Mouse (Mus musculus) midbrain, embryonic 12.5 days (tissue): ENCODE results near the gene Gm10300. TPM values are rescaled to one million over a fixed set of nuclear protein-coding genes. Genes with fewer than 3 reads are reported as not detected.
A peak's percentile ranks its signal among the peaks of the same experiment; 100 is the strongest.

Source experiments
- ATAC-seq: fragments of 200-750 bp; cut with Nextera tagmentation; 2 replicates; pipeline ENCODE4 v1.8.0; 2017; ENCODE audit warnings: low read depth, moderate TSS enrichment, moderate library complexity; ENCODE audit not compliant: low FRiP score
- H3K27ac ChIP-seq: fragments of 300-500 bp; sonication (generic); replicated peaks from 2 replicates; pipeline ENCODE4 v1.5.1; 2016; ENCODE audit warnings: mild to moderate bottlenecking
- H3K27me3 ChIP-seq: fragments of 300-500 bp; sonication (generic); 2 replicates; pipeline ENCODE4 v1.6.1; 2016; ENCODE audit warnings: mild to moderate bottlenecking
- H3K36me3 ChIP-seq: fragments of 300-500 bp; sonication (generic); 2 replicates; pipeline ENCODE4 v1.6.1; 2016
- H3K4me1 ChIP-seq: fragments of 300-500 bp; sonication (generic); 2 replicates; pipeline ENCODE4 v1.6.1; 2016
- H3K4me2 ChIP-seq: fragments of 300-500 bp; sonication (generic); replicated peaks from 2 replicates; pipeline ENCODE4 v1.6.1; 2016; ENCODE audit warnings: mild to moderate bottlenecking, moderate library complexity
- H3K4me3 ChIP-seq: fragments of 300-500 bp; sonication (generic); 2 replicates; pipeline ENCODE4 v1.5.1; 2016; ENCODE audit warnings: mild to moderate bottlenecking
- H3K9ac ChIP-seq: fragments of 300-500 bp; sonication (generic); replicated peaks from 2 replicates; pipeline ENCODE4 v1.6.1; 2016; ENCODE audit warnings: mild to moderate bottlenecking, moderate library complexity
- H3K9me3 ChIP-seq: fragments of 300-500 bp; sonication (generic); 2 replicates; pipeline ENCODE4 v1.6.1; 2016; ENCODE audit warnings: mild to moderate bottlenecking
- WGBS: fragments of 180-500 bp; shearing (Covaris S2); methylation state at CpG from one replicate; pipeline ENCODE4 v1.1.7; 2016; 5-methylcytosine and 5-hydroxymethylcytosine counted together
- polyA plus RNA-seq: library from polyadenylated mRNA; unstranded; fragments of >200 nt; fragmentation: Nextera tagmentation; extraction: Ambion mirVana; gene quantifications from 2 replicates; pipeline ENCODE4 v1.2.1, GENCODE M21; 2016

Gene Gm10300
- polyA plus RNA-seq, 1 experiment from 2014 or later, result 0.15 TPM

GRCm38 (mm10) chr4:132095043-132095442 lies 20.5 kb downstream of the Gm10300 start:
- Histone ChIP-seq H3K27ac (no peak overlapping the region), H3K4me3 (no peak overlapping the region), H3K27me3 (no peaks in the 10 kb centered on the region), H3K36me3 (no peaks in the 10 kb centered on the region), H3K4me1 (no peaks in the 10 kb centered on the region), H3K4me2 (no peak overlapping the region), H3K9ac (no peak overlapping the region), H3K9me3 (no peaks in the 10 kb centered on the region)
- 71% methylated on average over 7 of the region's 7 CpGs for WGBS
- ATAC-seq, result no peak

- no peaks in the 10 kb centered on the region for H3K9me3 ChIP-seq
- H3K9ac ChIP-seq, result no peak overlapping the region
- no peak for ATAC-seq
- WGBS, result 70% methylated on average over 5 of the region's 5 CpGs
- H3K36me3 ChIP-seq, result no peaks in the 10 kb centered on the region
- H3K27me3 ChIP-seq, result no peaks in the 10 kb centered on the region
- no peak overlapping the region for H3K4me3 ChIP-seq
- no peak overlapping the region for H3K4me2 ChIP-seq
- H3K27ac ChIP-seq, result no peak overlapping the region
- no peaks in the 10 kb centered on the region for H3K4me1 ChIP-seq
Observed at GRCm38 (mm10) chr4:132099548-132099947, 25.1 kb downstream of the Gm10300 start.

GRCm38 (mm10) chr4:132101152-132101551 lies 26.7 kb downstream of the Gm10300 start:
- Histone ChIP-seq H3K27me3 (no peaks in the 10 kb centered on the region), H3K9me3 (no peaks in the 10 kb centered on the region), H3K4me1 (no peaks in the 10 kb centered on the region)

GRCm38 (mm10) chr4:132108221-132108620 lies 33.7 kb downstream of the Gm10300 start:
- Histone ChIP-seq H3K4me1 (peaks cover 14% of the 10 kb centered on the region), H3K4me2 (no peak overlapping the region), H3K27ac (no peak overlapping the region), H3K9me3 (no peaks in the 10 kb centered on the region), H3K9ac (no peak overlapping the region), H3K36me3 (no peaks in the 10 kb centered on the region), H3K4me3 (no peak overlapping the region), H3K27me3 (peaks cover 14% of the 10 kb centered on the region)
- ATAC-seq, result no peak
- 99% methylated on average over 7 of the region's 7 CpGs for WGBS

More at GRCm38 (mm10) chr4:132101152-132101551, 26.7 kb downstream of the Gm10300 start:
- no peak overlapping the region for H3K4me3 ChIP-seq
- no peak overlapping the region for H3K27ac ChIP-seq
- whole genome bisulfite sequencing, result 41% methylated on average over 3 of the region's 3 CpGs
- H3K4me2 ChIP-seq, result no peak overlapping the region
- H3K36me3 ChIP-seq, result no peaks in the 10 kb centered on the region
- no peak overlapping the region for H3K9ac ChIP-seq
- ATAC-seq, result no peak

- Histone ChIP-seq H3K4me1 (peaks cover 16% of the 10 kb centered on the region), H3K9ac (no peak overlapping the region), H3K4me2 (no peak overlapping the region), H3K27me3 (peaks cover 40% of the 10 kb centered on the region), H3K4me3 (no peak overlapping the region), H3K36me3 (no peaks in the 10 kb centered on the region), H3K27ac (no peak overlapping the region), H3K9me3 (no peaks in the 10 kb centered on the region)
- 21% methylated on average over 4 of the region's 4 CpGs for WGBS
- ATAC-seq, result no peak
Observed at GRCm38 (mm10) chr4:132111227-132111626, 36.7 kb downstream of the Gm10300 start.

- ATAC-seq, result no peak
- Histone ChIP-seq H3K4me2 (peak overlapping the region; percentile 49), H3K4me1 (peaks cover 16% of the 10 kb centered on the region), H3K9ac (no peak overlapping the region), H3K36me3 (no peaks in the 10 kb centered on the region), H3K27ac (no peak overlapping the region), H3K27me3 (peaks cover 40% of the 10 kb centered on the region), H3K4me3 (peak overlapping the region; percentile 30), H3K9me3 (no peaks in the 10 kb centered on the region)
- 47% methylated on average over 53 of the region's 53 CpGs for WGBS
Observed at GRCm38 (mm10) chr4:132113411-132114095, 39.1 kb downstream of the Gm10300 start.

- no peak overlapping the region for H3K9ac ChIP-seq
- H3K4me3 ChIP-seq, result no peak overlapping the region
- WGBS, result 85% methylated on average over 4 of the region's 4 CpGs
- no peak for ATAC-seq
- no peak overlapping the region for H3K27ac ChIP-seq
- no peaks in the 10 kb centered on the region for H3K9me3 ChIP-seq
- H3K4me2 ChIP-seq, result no peak overlapping the region
- H3K27me3 ChIP-seq, result peaks cover 43% of the 10 kb centered on the region
- no peaks in the 10 kb centered on the region for H3K36me3 ChIP-seq
- peaks cover 7% of the 10 kb centered on the region; the same call in 1 of the 2 replicates for H3K4me1 ChIP-seq
Observed at GRCm38 (mm10) chr4:132116315-132116714, 41.8 kb downstream of the Gm10300 start.

GRCm38 (mm10) chr4:132119566-132119965 lies 45.1 kb downstream of the Gm10300 start:
- 73% methylated on average over 9 of the region's 9 CpGs for WGBS
- H3K9ac ChIP-seq, result no peak overlapping the region
- H3K4me3 ChIP-seq, result no peak overlapping the region
- no peaks in the 10 kb centered on the region for H3K4me1 ChIP-seq
- no peaks in the 10 kb centered on the region for H3K36me3 ChIP-seq
- no peaks in the 10 kb centered on the region for H3K9me3 ChIP-seq
- peaks cover 16% of the 10 kb centered on the region for H3K27me3 ChIP-seq
- no peak overlapping the region for H3K4me2 ChIP-seq
- ATAC-seq, result no peak
- no peak overlapping the region for H3K27ac ChIP-seq

GRCm38 (mm10) chr4:132121674-132122073 lies 47.2 kb downstream of the Gm10300 start:
- no peak overlapping the region for H3K9ac ChIP-seq
- WGBS, result 78% methylated on average over 5 of the region's 5 CpGs
- no peaks in the 10 kb centered on the region for H3K4me1 ChIP-seq
- ATAC-seq, result no peak
- H3K27me3 ChIP-seq, result peaks cover 3% of the 10 kb centered on the region
- no peaks in the 10 kb centered on the region for H3K36me3 ChIP-seq
- H3K4me2 ChIP-seq, result no peak overlapping the region
- no peaks in the 10 kb centered on the region for H3K9me3 ChIP-seq
- H3K27ac ChIP-seq, result no peak overlapping the region
- H3K4me3 ChIP-seq, result no peak overlapping the region

- Histone ChIP-seq H3K9me3 (no peaks in the 10 kb centered on the region), H3K27ac (no peak overlapping the region), H3K4me1 (no peaks in the 10 kb centered on the region), H3K36me3 (no peaks in the 10 kb centered on the region), H3K27me3 (peaks cover 3% of the 10 kb centered on the region), H3K4me2 (no peak overlapping the region), H3K9ac (no peak overlapping the region), H3K4me3 (no peak overlapping the region)
- WGBS, result 91% methylated on average over 1 of the region's 1 CpGs
- no peak for ATAC-seq
Observed at GRCm38 (mm10) chr4:132123166-132123565, 48.7 kb downstream of the Gm10300 start.

Other genes with a start within 250 kb of the Gm10300 start
- 19.4 and 30.6 TPM in 2 replicates for gene Ptpru, start 236.4 kb upstream of the Gm10300 start, polyA plus RNA-seq
- gene Mecr, start 231.2 kb upstream of the Gm10300 start, polyA plus RNA-seq, result 35.5 and 44.5 TPM in 2 replicates
- gene Srsf4, start 201.1 kb upstream of the Gm10300 start, polyA plus RNA-seq, result 166 and 167 TPM in 2 replicates
- 0.64 and 0.99 TPM in 2 replicates for gene Tmem200b, start 152.9 kb upstream of the Gm10300 start, polyA plus RNA-seq
- gene Epb41, start 624 bp downstream of the Gm10300 start, polyA plus RNA-seq, result 227 and 251 TPM in 2 replicates
- gene Oprd1, start 69.8 kb downstream of the Gm10300 start, polyA plus RNA-seq, result 0.10 TPM in 1 of 2 replicates, not detected in the other
- 150 and 151 TPM in 2 replicates for gene Ythdf2, start 137.6 kb downstream of the Gm10300 start, polyA plus RNA-seq
- gene Gmeb1, start 186.9 kb downstream of the Gm10300 start, polyA plus RNA-seq, result 44.8 and 46.4 TPM in 2 replicates
- gene Taf12, start 199.7 kb downstream of the Gm10300 start, polyA plus RNA-seq, result 58.3 and 63.8 TPM in 2 replicates
- gene Rab42, start 228.7 kb downstream of the Gm10300 start, polyA plus RNA-seq, result 0.42 and 1.5 TPM in 2 replicates